Mouse (Mus musculus) forebrain, postnatal 0 days (tissue): ENCODE data around the gene Slc23a2. TPM values are rescaled to one million over a fixed set of nuclear protein-coding genes. Genes with fewer than 3 reads are reported as not detected.

Experiments used
- ATAC-seq: fragments of 200-750 bp; cut with Nextera tagmentation; 2 replicates; pipeline ENCODE4 v1.8.0; 2017; ENCODE audit warnings: mild to moderate bottlenecking, moderate library complexity
- DNase-seq: peaks from one replicate; pipeline ENCODE4 v3.0.0-alpha.2; 2015
- H3K27ac ChIP-seq: fragments of 300-500 bp; sonication (generic); 2 replicates; pipeline ENCODE4 v1.5.1; 2014; ENCODE audit warnings: low read depth, mild to moderate bottlenecking, antibody characterized with exemption, low read length, moderate library complexity, mixed read lengths
- H3K27me3 ChIP-seq: fragments of 300-500 bp; sonication (generic); 2 replicates; pipeline ENCODE4 v1.6.1; 2014; ENCODE audit warnings: mild to moderate bottlenecking, low read length, mixed read lengths; ENCODE audit not compliant: insufficient read depth
- H3K36me3 ChIP-seq: fragments of 300-500 bp; sonication (generic); 2 replicates; pipeline ENCODE4 v1.6.1; 2014; ENCODE audit warnings: mild to moderate bottlenecking, moderate library complexity; ENCODE audit not compliant: insufficient read depth
- H3K4me1 ChIP-seq: fragments of 300-500 bp; sonication (generic); 2 replicates; pipeline ENCODE4 v1.6.1; 2014; ENCODE audit warnings: antibody characterized with exemption; ENCODE audit not compliant: insufficient read depth
- H3K4me2 ChIP-seq: fragments of 300-500 bp; sonication (generic); 2 replicates; pipeline ENCODE4 v1.6.1; 2014; ENCODE audit warnings: low read depth, mild to moderate bottlenecking, moderate library complexity
- H3K4me3 ChIP-seq: fragments of 300-500 bp; sonication (generic); 2 replicates; pipeline ENCODE4 v1.5.1; 2014; ENCODE audit warnings: low read depth, low read length, mixed read lengths
- H3K9ac ChIP-seq: fragments of 300-500 bp; sonication (generic); 2 replicates; pipeline ENCODE4 v1.6.1; 2014; ENCODE audit warnings: mild to moderate bottlenecking
- H3K9me3 ChIP-seq: fragments of 300-500 bp; sonication (generic); 2 replicates; pipeline ENCODE4 v1.6.1; 2016; ENCODE audit warnings: low read length
- CTCF ChIP-seq: sonication (generic); IDR thresholded peaks from 2 replicates; pipeline ENCODE4 v1.5.1; 2016; ENCODE audit warnings: antibody characterized with exemption, control low read depth, low read depth
- WGBS: fragments of 180-500 bp; shearing (Covaris S2); extraction: QIAGEN DNeasy Blood & Tissue Kit; methylation state at CpG from one replicate; pipeline ENCODE4 v1.1.7; 2014; 5-methylcytosine and 5-hydroxymethylcytosine counted together
- polyA plus RNA-seq: library from polyadenylated mRNA; unstranded; fragments of >200 nt; fragmentation: Nextera tagmentation; extraction: Ambion mirVana; gene quantifications from 2 replicates; pipeline ENCODE4 v1.2.1, GENCODE M21; 2015
- total RNA-seq: library from RNA; depleted of rRNA; stranded (reverse); fragments of >200 nt; gene quantifications from 2 replicates; pipeline ENCODE4 v1.2.3, GENCODE M21; 2014; rRNA removed

Slc23a2 gene
- 49.2 and 57.2 TPM in 2 replicates for total RNA-seq
- polyA plus RNA-seq: 29.0 and 36.2 TPM in 2 replicates

GRCm38 (mm10) chr2:132144971-132145691 is at the start of gene Slc23a2:
Slc23a2 (minus strand) TSS chr2:132145108.
- H3K27ac ChIP-seq: peak within 1 kb of the TSS; percentile 82
- H3K4me3 ChIP-seq: peak within 1 kb of the TSS; percentile 74
- H3K4me2 ChIP-seq: peak within 1 kb of the TSS; percentile 65
- ATAC-seq (peak; percentile 92), DNase-seq (peak; percentile 82)
- H3K36me3 ChIP-seq: 0 out of 2 replicates have a peak, but pooled peaks cover 4% of the 10 kb centered on the region
- H3K9me3 ChIP-seq: no peaks in the 10 kb centered on the region
- H3K4me1 ChIP-seq: peaks cover 12% of the 10 kb centered on the region; the same call in 1 of the 2 replicates
- 1% methylated on average over 44 of the region's 68 CpGs for WGBS
- H3K27me3 ChIP-seq: no peaks in the 10 kb centered on the region
- no peak for TF ChIP-seq CTCF
- H3K9ac ChIP-seq: peak within 1 kb of the TSS; percentile 77

- WGBS: 43% methylated on average over 3 of the region's 3 CpGs
- Histone ChIP-seq H3K27me3 (no peaks in the 10 kb centered on the region), H3K4me1 (no peaks in the 10 kb centered on the region; the same call in 1 of the 2 replicates), H3K4me2 (no peak overlapping the region), H3K9me3 (no peaks in the 10 kb centered on the region), H3K36me3 (no peaks in the 10 kb centered on the region), H3K27ac (no peak overlapping the region), H3K4me3 (no peak overlapping the region), H3K9ac (no peak overlapping the region)
- TF ChIP-seq CTCF: no peak
- DNase-seq: peak; percentile 78
- ATAC-seq: peak; percentile 36; the same call in 1 of the 2 replicates
Measured at GRCm38 (mm10) chr2:132190602-132191161, 45.8 kb upstream of the Slc23a2 start.

DNA sequence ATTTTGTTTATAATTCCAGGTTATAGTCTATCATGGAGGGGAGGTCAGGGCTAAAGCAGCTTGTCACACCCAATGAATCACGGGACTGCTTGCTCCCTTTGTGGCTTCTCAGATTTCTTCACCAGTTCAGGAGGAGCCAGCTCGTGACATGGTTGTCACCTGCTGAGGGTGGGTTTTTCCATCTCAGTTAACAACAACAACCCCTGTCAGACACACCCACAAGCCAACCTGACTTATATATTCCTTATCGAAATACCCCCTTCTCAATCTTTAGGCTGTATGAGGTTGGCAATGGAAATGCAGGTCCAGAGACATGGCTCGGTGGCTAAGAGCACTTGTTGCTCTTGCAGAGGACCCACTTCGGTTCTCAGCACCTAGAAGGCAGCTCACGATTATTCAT is 39.0 kb upstream of the Slc23a2 start:
- WGBS: 80% methylated on average over 6 of the region's 6 CpGs
- Histone ChIP-seq H3K27me3 (no peaks in the 10 kb centered on the region), H3K4me2 (no peak overlapping the region), H3K9me3 (no peaks in the 10 kb centered on the region), H3K36me3 (no peaks in the 10 kb centered on the region), H3K4me3 (no peak overlapping the region), H3K9ac (no peak overlapping the region), H3K27ac (no peak overlapping the region), H3K4me1 (no peaks in the 10 kb centered on the region)
- no peak for DNase-seq
- no peak for TF ChIP-seq CTCF
- ATAC-seq: no peak

- no peak overlapping the region for H3K4me3 ChIP-seq
- no peak for ATAC-seq
- no peak overlapping the region for H3K4me2 ChIP-seq
- DNase-seq: no peak
- no peak for TF ChIP-seq CTCF
- no peaks in the 10 kb centered on the region for H3K36me3 ChIP-seq
- H3K27ac ChIP-seq: no peak overlapping the region
- no peaks in the 10 kb centered on the region for H3K9me3 ChIP-seq
- H3K27me3 ChIP-seq: no peaks in the 10 kb centered on the region
- no peaks in the 10 kb centered on the region for H3K4me1 ChIP-seq
- WGBS: 61% methylated on average over 1 of the region's 1 CpGs
- no peak overlapping the region for H3K9ac ChIP-seq
Measured at GRCm38 (mm10) chr2:132180463-132181205, 35.7 kb upstream of the Slc23a2 start.

DNA sequence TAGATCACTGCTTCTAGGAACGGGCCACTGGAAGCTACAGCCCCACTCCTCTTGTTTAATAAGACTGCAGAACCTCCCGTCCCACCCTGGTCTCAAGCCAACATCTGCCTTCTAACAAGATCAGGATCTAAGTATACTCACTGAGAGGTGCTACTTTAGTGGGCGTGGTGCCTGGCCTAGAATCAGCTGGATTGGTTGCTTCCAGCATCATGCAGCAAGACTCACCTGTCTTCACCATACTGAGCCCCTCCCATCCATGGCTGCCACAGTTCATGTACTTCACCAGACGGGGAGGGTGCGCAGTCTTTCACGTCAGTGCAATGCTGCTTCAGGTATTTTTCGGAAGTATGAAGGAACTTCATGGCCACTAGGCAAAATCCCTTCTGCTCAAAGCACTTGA is 34.5 kb upstream of the Slc23a2 start:
- Histone ChIP-seq H3K4me1 (no peaks in the 10 kb centered on the region), H3K36me3 (no peaks in the 10 kb centered on the region), H3K4me2 (no peak overlapping the region), H3K9me3 (no peaks in the 10 kb centered on the region), H3K27ac (no peak overlapping the region), H3K27me3 (no peaks in the 10 kb centered on the region), H3K4me3 (no peak overlapping the region), H3K9ac (no peak overlapping the region)
- 89% methylated on average over 7 of the region's 7 CpGs for WGBS
- TF ChIP-seq CTCF: no peak
- DNase-seq (no peak), ATAC-seq (no peak)

DNA sequence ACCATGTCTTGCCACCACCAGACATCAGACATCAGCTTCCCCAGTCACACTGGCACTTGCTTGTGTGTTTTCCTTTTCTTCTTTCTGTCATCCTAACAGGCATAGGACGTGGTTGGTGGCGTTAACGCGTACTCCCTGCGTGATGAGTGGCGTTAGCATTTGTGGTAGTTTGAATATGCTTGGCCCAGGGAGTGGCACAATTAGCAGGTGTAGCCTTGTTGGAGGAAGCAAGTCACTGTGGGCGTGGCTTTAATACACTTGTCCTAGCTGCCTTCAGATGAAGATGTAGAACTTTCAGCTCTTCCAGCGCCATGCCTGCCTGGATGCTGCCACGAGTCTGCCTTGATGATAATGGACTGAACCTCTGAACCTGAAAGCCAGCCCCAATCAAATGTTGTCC is 32.5 kb upstream of the Slc23a2 start:
- H3K4me2 ChIP-seq: no peak overlapping the region
- 86% methylated on average over 9 of the region's 9 CpGs for WGBS
- H3K9ac ChIP-seq: no peak overlapping the region
- H3K27ac ChIP-seq: no peak overlapping the region
- H3K27me3 ChIP-seq: no peaks in the 10 kb centered on the region
- no peaks in the 10 kb centered on the region for H3K36me3 ChIP-seq
- no peak for DNase-seq
- no peaks in the 10 kb centered on the region for H3K4me1 ChIP-seq
- no peak overlapping the region for H3K4me3 ChIP-seq
- no peak for ATAC-seq
- TF ChIP-seq CTCF: no peak
- no peaks in the 10 kb centered on the region for H3K9me3 ChIP-seq
